Mouse (Mus musculus) lung, adult 18-20 months (tissue): ENCODE data around the gene Cd276.

ENCODE experiments used
- DNase-seq, 2 experiments: peaks; one replicate each; pipeline ENCODE4 v3.0.0; 2022; ENCODE audit warnings: mixed read lengths in 2 of 2

Gene Cd276

GRCm38 (mm10) chr9:58510452-58510851 lies 44.8 kb downstream of the Cd276 start:
- no peak for DNase-seq

- no peak for DNase-seq
Observed at GRCm38 (mm10) chr9:58507216-58508005, 47.8 kb downstream of the Cd276 start.

- DNase-seq, result no peak
Observed at GRCm38 (mm10) chr9:58500946-58501345, 54.3 kb downstream of the Cd276 start.

GRCm38 (mm10) chr9:58497942-58498341 lies 57.3 kb downstream of the Cd276 start:
- no peak for DNase-seq

- no peak for DNase-seq
Observed at GRCm38 (mm10) chr9:58496470-58497182, 58.6 kb downstream of the Cd276 start.

GRCm38 (mm10) chr9:58495035-58495434 lies 60.2 kb downstream of the Cd276 start:
- DNase-seq, result no peak

- DNase-seq, result peak in 1 of 2 experiments; percentile 21
Observed at GRCm38 (mm10) chr9:58490391-58490790, 64.8 kb downstream of the Cd276 start.

GRCm38 (mm10) chr9:58489865-58490165 lies 65.4 kb downstream of the Cd276 start:
- DNase-seq, result no peak

GRCm38 (mm10) chr9:58489133-58489864 lies 65.9 kb downstream of the Cd276 start:
- DNase-seq, result no peak

GRCm38 (mm10) chr9:58487851-58488801 lies 67.1 kb downstream of the Cd276 start, which contains the start of gene Insyn1:
Insyn1 (plus strand) TSS chr9:58488603.
- DNase-seq, result peak; percentile 12 to 37

GRCm38 (mm10) chr9:58487076-58487475 lies 68.2 kb downstream of the Cd276 start:
- no peak for DNase-seq
